Mouse (Mus musculus): ENCODE data around the gene Fes.

GRCm38 (mm10) chr7:80360435-80360834, 27.3 kb downstream of the Fes start:
- TF ChIP-seq GATA1 (IDR thresholded peaks at IDR 0.05; ENCODE audit: borderline replicate concordance, low read length), result no peak
- no peak for TF ChIP-seq FLI1 (IDR thresholded peaks at IDR 0.05; ENCODE audit: low read length)

Data from megakaryocyte, embryonic 14.5 days (primary cell).